Mouse (Mus musculus) forebrain, embryonic 16.5 days (tissue): ENCODE measurements around the gene St6gal1. TPM values are rescaled to one million over a fixed set of nuclear protein-coding genes. Genes with fewer than 3 reads are reported as not detected.
A peak's percentile ranks its signal among the peaks of the same experiment; 100 is the strongest.

Experiments used
- ATAC-seq: fragments of 200-750 bp; cut with Nextera tagmentation; 2 replicates; pipeline ENCODE4 v1.8.0; 2017; ENCODE audit warnings: mild to moderate bottlenecking, moderate library complexity
- H3K27ac ChIP-seq: fragments of 300-500 bp; sonication (generic); 2 replicates; pipeline ENCODE4 v1.5.1; 2014; ENCODE audit warnings: low read length, control low read depth
- H3K27me3 ChIP-seq: fragments of 300-500 bp; sonication (generic); replicated peaks from 2 replicates; pipeline ENCODE4 v1.6.1; 2014; ENCODE audit warnings: low read length; ENCODE audit not compliant: control insufficient read depth, insufficient read depth
- H3K36me3 ChIP-seq: fragments of 300-500 bp; sonication (generic); 2 replicates; pipeline ENCODE4 v1.6.1; 2014; ENCODE audit not compliant: control insufficient read depth, insufficient read depth
- H3K4me1 ChIP-seq: fragments of 300-500 bp; sonication (generic); replicated peaks from 2 replicates; pipeline ENCODE4 v1.6.1; 2014; ENCODE audit warnings: low read length; ENCODE audit not compliant: control insufficient read depth, insufficient read depth
- H3K4me2 ChIP-seq: fragments of 300-500 bp; sonication (generic); 2 replicates; pipeline ENCODE4 v1.6.1; 2014; ENCODE audit warnings: mild to moderate bottlenecking, low read length, control low read depth
- H3K4me3 ChIP-seq: fragments of 300-500 bp; sonication (generic); replicated peaks from 2 replicates; pipeline ENCODE4 v1.5.1; 2014; ENCODE audit warnings: mild to moderate bottlenecking, low read length, control low read depth
- H3K9ac ChIP-seq: fragments of 300-500 bp; sonication (generic); replicated peaks from 2 replicates; pipeline ENCODE4 v1.6.1; 2014; ENCODE audit warnings: low read depth, low read length, control low read depth
- H3K9me3 ChIP-seq: fragments of 300-500 bp; sonication (generic); 2 replicates; pipeline ENCODE4 v1.6.1; 2016; ENCODE audit warnings: low read length; ENCODE audit not compliant: control insufficient read depth
- WGBS: fragments of 180-500 bp; shearing (Covaris S2); extraction: QIAGEN DNeasy Blood & Tissue Kit; methylation state at CpG from one replicate; pipeline ENCODE4 v1.1.7; 2014; 5-methylcytosine and 5-hydroxymethylcytosine counted together
- polyA plus RNA-seq: library from polyadenylated mRNA; unstranded; fragments of >200 nt; fragmentation: Nextera tagmentation; extraction: Ambion mirVana; gene quantifications from 2 replicates; pipeline ENCODE4 v1.2.1, GENCODE M21; 2015

Gene St6gal1
- polyA plus RNA-seq, 1 experiment from 2014 or later = 50.4 TPM

DNA sequence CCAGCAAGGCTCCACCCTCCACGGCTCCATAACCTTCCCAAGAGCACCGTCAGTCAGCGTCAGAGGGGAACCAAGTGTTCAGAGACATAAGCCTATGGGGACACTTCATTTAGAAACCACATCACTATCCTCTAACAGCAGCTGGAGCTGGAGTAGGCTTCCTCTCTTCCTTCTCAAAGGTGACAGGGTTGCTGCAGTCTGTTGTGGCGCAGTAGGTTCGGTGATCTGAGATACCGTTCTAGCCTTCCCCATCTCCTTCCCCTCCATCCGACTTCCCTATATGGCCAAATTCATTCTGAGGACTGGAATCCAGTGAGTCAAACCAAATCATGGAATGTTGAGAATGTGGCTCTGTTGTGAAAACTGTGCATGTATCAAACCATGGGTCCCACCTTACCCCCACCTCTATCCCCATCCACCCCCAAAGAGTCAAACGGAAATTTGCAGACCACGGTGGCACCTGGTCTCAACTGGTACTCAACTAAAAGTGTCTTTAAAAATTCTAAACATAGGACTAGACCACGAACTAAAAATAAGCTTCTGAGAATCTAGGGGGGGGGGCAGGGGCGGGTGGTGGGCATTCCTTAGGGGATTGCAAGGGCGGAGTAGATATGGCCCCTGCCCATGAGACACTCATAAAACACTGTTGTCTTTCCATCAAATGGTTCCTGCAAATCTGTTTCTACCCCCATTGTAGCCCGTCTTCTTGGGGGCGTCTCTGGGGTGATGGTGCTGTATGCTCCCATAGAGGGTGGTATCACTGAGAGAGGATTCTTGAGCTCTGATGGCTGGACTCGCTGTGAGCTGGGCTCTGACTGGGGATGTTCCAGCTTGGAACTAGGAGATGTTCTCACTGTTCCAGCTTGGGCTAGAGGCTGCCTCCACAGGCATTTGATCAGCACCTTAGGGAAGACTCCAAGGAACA, 60.2 kb downstream of the St6gal1 start:
- H3K27ac ChIP-seq = no peak overlapping the region
- no peak for ATAC-seq
- no peak overlapping the region for H3K4me2 ChIP-seq
- WGBS = 94% methylated on average over 15 of the region's 15 CpGs
- H3K9ac ChIP-seq = no peak overlapping the region
- H3K27me3 ChIP-seq = no peaks in the 10 kb centered on the region
- no peak overlapping the region for H3K4me3 ChIP-seq
- H3K9me3 ChIP-seq = no peaks in the 10 kb centered on the region
- H3K36me3 ChIP-seq = peaks cover 4% of the 10 kb centered on the region; the same call in 1 of the 2 replicates
- H3K4me1 ChIP-seq = no peaks in the 10 kb centered on the region

DNA sequence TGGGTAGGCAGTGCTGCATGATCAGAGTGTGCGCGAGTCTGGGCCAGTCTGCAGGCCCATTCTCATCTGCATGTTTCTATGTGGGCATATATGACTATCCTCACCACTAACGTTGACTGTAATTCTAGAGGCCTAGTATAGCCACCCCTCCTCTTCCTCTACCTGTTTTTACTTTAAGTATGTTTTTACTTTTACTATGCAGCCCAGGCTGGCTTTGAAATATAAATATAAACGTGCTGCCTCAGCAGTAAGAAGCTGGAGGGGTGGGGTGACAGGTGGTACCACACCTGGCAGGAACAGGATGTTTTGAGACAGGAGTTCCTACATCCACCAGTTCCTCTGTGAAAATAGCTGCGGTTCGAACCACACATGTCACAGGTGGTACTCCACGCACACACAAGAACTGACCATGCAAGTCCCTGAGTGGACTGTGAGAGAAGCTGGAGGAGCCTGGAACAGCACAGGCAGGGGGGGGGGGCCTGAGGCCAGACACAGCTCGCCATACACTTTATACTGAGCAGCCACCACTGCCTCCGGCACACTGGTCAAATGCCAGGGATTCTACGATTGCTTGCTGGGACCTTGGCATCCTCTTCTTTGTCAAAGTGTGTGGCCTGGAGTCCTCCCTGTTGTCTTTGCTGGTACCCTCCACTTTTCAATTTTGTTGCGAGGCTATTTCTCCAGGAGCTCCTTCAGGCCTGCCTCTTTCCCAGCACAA, 62.0 kb downstream of the St6gal1 start:
- no peaks in the 10 kb centered on the region for H3K9me3 ChIP-seq
- no peaks in the 10 kb centered on the region for H3K27me3 ChIP-seq
- no peak overlapping the region for H3K4me3 ChIP-seq
- ATAC-seq = no peak
- no peak overlapping the region for H3K9ac ChIP-seq
- 0 out of 2 replicates have a peak, but pooled peaks cover 2% of the 10 kb centered on the region for H3K4me1 ChIP-seq
- peaks cover 4% of the 10 kb centered on the region; the same call in 1 of the 2 replicates for H3K36me3 ChIP-seq
- H3K4me2 ChIP-seq = no peak overlapping the region
- 83% methylated on average over 11 of the region's 11 CpGs for WGBS
- H3K27ac ChIP-seq = no peak overlapping the region

DNA sequence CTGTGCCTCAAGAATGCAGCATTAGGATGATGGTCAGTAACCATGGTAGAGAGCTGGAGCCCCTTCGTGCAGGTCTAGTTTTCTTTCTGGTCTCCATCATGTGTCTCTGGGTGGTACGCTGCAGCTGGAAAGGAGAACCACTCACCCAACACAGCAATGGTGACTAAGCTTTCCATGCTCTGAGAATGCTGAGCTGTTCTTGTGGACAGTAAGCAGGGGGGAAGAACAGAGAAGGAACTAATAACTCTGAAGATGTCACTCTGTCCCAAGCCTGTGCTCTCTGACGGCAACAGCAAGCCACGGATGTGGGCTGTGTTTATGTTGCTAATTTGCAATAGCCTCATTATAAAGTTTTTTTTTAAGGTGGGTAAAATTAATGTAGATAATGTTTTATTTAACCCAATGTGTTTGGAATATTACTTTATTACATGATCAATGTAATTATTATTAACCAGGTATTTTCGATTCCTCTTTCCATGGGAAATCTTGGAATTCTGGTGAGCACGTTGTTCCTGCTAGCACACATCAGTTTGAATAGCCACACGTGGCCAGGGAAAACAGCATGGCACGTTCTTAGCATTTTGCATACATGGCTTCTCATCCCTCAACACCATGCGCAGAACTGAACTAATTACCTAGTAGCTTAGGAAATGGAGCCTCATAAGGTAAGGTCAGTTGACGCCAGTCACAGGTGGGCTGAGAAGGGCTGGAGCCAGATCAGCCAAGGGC, 62.9 kb downstream of the St6gal1 start:
- no peaks in the 10 kb centered on the region for H3K9me3 ChIP-seq
- H3K36me3 ChIP-seq = peaks cover 4% of the 10 kb centered on the region; the same call in 1 of the 2 replicates
- no peaks in the 10 kb centered on the region for H3K27me3 ChIP-seq
- ATAC-seq = no peak
- H3K4me3 ChIP-seq = no peak overlapping the region
- H3K9ac ChIP-seq = no peak overlapping the region
- no peak overlapping the region for H3K27ac ChIP-seq
- 0 out of 2 replicates have a peak, but pooled peaks cover 4% of the 10 kb centered on the region for H3K4me1 ChIP-seq
- no peak overlapping the region for H3K4me2 ChIP-seq
- 95% methylated on average over 10 of the region's 10 CpGs for WGBS

DNA sequence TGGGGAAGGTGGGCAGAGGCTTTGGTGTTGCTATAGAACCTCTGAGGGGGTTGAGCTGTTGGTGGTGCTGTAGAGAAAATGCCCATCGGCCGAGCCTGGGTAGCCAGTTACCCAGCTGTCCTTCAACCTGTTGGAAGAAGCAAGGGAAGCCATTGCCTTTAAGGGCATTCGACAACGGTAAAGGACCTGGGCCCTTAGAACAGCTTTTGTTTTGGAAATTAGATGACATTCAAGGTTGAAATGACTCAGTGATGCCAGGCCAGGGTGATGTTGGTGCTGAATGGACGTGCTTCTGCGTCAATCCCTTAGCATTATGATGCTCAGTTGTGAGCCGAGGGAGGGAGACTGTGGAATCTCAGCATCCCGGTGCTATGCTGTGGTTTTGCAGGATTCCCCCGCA, 63.6 kb downstream of the St6gal1 start:
- ATAC-seq = no peak
- Histone ChIP-seq H3K27me3 (no peaks in the 10 kb centered on the region), H3K9me3 (no peaks in the 10 kb centered on the region), H3K27ac (no peak overlapping the region), H3K4me3 (no peak overlapping the region), H3K4me2 (no peak overlapping the region), H3K36me3 (peaks cover 4% of the 10 kb centered on the region; the same call in 1 of the 2 replicates), H3K9ac (no peak overlapping the region), H3K4me1 (0 out of 2 replicates have a peak, but pooled peaks cover 4% of the 10 kb centered on the region)
- 90% methylated on average over 9 of the region's 9 CpGs for WGBS

DNA sequence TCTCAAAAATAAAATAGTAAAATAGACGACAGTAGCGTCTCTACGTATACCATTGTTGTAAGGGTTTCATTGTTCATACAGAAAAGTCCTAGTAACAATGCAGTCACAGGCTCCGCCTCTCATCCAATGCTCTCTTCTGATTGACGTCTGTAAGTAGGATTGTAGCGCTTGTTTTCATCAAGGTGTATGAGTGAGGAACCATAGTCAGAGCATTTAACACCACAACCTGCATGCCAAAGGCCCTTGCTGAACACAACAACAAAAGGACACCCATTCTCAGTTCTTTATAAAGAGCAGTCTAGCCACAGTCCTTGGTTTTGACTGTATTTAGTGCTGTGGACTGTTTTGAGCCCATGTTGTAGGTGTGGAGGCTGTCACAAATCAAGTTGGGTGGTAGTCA, 64.9 kb downstream of the St6gal1 start:
- Histone ChIP-seq H3K36me3 (peaks cover 4% of the 10 kb centered on the region; the same call in 1 of the 2 replicates), H3K9me3 (no peaks in the 10 kb centered on the region), H3K27me3 (no peaks in the 10 kb centered on the region), H3K4me2 (no peak overlapping the region), H3K4me1 (0 out of 2 replicates have a peak, but pooled peaks cover 4% of the 10 kb centered on the region), H3K27ac (no peak overlapping the region), H3K4me3 (no peak overlapping the region), H3K9ac (no peak overlapping the region)
- ATAC-seq = no peak
- 94% methylated on average over 6 of the region's 6 CpGs for WGBS

DNA sequence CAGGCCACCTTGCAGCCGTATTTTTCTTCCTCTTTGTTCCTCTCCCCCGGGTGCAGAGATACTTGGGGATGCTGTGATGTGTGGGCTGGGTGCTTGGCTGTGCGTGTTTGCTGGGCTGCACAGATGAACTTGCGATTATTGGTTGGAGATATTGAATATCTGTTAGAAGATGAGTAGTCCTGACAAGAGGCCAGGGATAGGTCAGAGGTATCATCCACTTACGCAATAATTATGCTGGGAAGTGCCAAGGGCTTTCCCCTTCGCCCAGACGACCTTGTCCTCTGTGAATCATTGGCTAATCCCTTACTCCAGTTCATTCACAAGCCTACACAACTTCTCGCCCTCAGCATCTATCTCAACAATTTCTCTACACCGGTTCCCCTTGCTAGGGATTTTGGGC, 65.6 kb downstream of the St6gal1 start:
- Histone ChIP-seq H3K9ac (no peak overlapping the region), H3K27me3 (no peaks in the 10 kb centered on the region), H3K4me2 (no peak overlapping the region), H3K9me3 (no peaks in the 10 kb centered on the region), H3K36me3 (peaks cover 4% of the 10 kb centered on the region; the same call in 1 of the 2 replicates), H3K4me1 (0 out of 2 replicates have a peak, but pooled peaks cover 4% of the 10 kb centered on the region), H3K4me3 (no peak overlapping the region), H3K27ac (no peak overlapping the region)
- ATAC-seq = no peak
- WGBS = 94% methylated on average over 9 of the region's 9 CpGs

DNA sequence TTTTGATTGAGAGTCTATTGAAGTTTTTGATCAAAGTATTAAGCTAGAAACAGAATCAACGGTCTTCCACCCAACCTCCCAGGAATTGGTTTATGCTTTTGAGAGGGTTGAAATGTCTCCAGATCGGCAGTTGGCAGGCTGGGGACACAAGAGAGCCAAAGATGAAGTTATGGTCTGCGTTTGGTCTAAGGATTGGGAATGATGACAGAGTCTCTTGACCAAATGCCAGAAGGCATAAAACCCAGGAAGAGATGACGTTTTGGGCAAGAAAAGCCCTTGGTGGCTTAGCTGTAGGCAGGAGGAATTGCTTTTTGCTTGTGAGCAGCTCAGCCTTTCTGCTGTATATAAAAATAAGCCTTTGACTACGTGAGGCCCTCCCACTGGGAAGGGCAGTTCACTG, 67.0 kb downstream of the St6gal1 start:
- Histone ChIP-seq H3K4me2 (no peak overlapping the region), H3K27me3 (no peaks in the 10 kb centered on the region), H3K4me3 (no peak overlapping the region), H3K4me1 (0 out of 2 replicates have a peak, but pooled peaks cover 4% of the 10 kb centered on the region), H3K36me3 (peaks cover 4% of the 10 kb centered on the region; the same call in 1 of the 2 replicates), H3K9me3 (no peaks in the 10 kb centered on the region), H3K27ac (no peak overlapping the region), H3K9ac (no peak overlapping the region)
- WGBS = 53% methylated on average over 5 of the region's 5 CpGs
- ATAC-seq = peak; percentile 28; the same call in 1 of the 2 replicates

DNA sequence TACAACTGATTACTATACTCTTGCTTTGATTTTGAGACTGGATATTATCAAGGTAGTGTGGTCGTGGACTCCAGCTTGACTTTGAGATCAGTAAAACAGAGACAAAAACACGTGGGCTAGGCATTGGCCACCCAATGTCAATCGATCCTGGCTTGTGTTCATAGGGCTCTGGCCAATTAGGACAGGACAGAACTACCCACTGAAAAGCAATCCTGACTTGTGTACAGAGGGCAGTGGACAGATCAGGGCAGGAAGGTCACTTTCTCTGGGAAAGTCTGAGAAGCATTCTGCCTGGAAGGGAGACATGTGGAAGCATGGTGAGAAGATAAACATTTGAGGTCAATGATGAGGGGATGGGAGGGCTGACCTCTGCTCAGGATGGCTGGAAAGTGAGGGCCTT, 69.7 kb downstream of the St6gal1 start:
- H3K27me3 ChIP-seq = no peaks in the 10 kb centered on the region
- H3K9me3 ChIP-seq = no peaks in the 10 kb centered on the region
- H3K36me3 ChIP-seq = no peaks in the 10 kb centered on the region
- ATAC-seq = no peak
- no peak overlapping the region for H3K27ac ChIP-seq
- no peak overlapping the region for H3K9ac ChIP-seq
- H3K4me3 ChIP-seq = no peak overlapping the region
- H3K4me2 ChIP-seq = no peak overlapping the region
- WGBS = 85% methylated on average over 3 of the region's 3 CpGs
- H3K4me1 ChIP-seq = 0 out of 2 replicates have a peak, but pooled peaks cover 4% of the 10 kb centered on the region
